Mouse (Mus musculus) olfactory bulb, adult 2 months (tissue): ENCODE results near the gene Pcbd2. TPM values are rescaled to one million over a fixed set of nuclear protein-coding genes. Genes with fewer than 3 reads are reported as not detected.

Experiments
- H3K27ac ChIP-seq: fragments of 200-500 bp; 2 replicates; pipeline ENCODE4 v1.5.1; 2012; ENCODE audit warnings: low read depth, low read length; ENCODE audit not compliant: insufficient read depth
- H3K4me1 ChIP-seq: fragments of 200-500 bp; 2 replicates; pipeline ENCODE4 v1.6.1; 2012; ENCODE audit warnings: low read length; ENCODE audit not compliant: control insufficient read depth, insufficient read depth
- H3K4me3 ChIP-seq: fragments of 200-500 bp; 2 replicates; pipeline ENCODE4 v1.5.1; 2012; ENCODE audit warnings: mild to moderate bottlenecking, low read depth, low read length, moderate library complexity; ENCODE audit not compliant: insufficient read depth
- CTCF ChIP-seq: fragments of 200-500 bp; IDR thresholded peaks from 2 replicates; pipeline ENCODE4 v1.5.1; 2012; ENCODE audit warnings: low read depth, mild to moderate bottlenecking, low read length, moderate library complexity; ENCODE audit not compliant: insufficient read depth
- POLR2A ChIP-seq: fragments of 200-500 bp; IDR thresholded peaks from 2 replicates; pipeline ENCODE4 v1.6.1; 2012; ENCODE audit warnings: mild to moderate bottlenecking, low read depth, low read length, moderate library complexity; ENCODE audit not compliant: insufficient read depth
- WGBS: fragments of 180-500 bp; shearing (Covaris S2); methylation state at CpG from one replicate; pipeline ENCODE4 v1.1.7; 2018; 5-methylcytosine and 5-hydroxymethylcytosine counted together
- polyA plus RNA-seq: library from polyadenylated mRNA; stranded (reverse); fragments of >200 nt; gene quantifications from 2 replicates; pipeline ENCODE4 v1.2.4, GENCODE M21; 2012; ENCODE audit warnings: low replicate concordance; ENCODE audit not compliant: missing spikeins, insufficient read depth, insufficient read length

Pcbd2 gene
- polyA plus RNA-seq, 1 experiment: not detected

- Histone ChIP-seq H3K4me3 (no peak overlapping the region), H3K27ac (no peak overlapping the region), H3K4me1 (no peaks in the 10 kb centered on the region)
- TF ChIP-seq CTCF (no peak), POLR2A (no peak)
- WGBS: 92% methylated on average over 7 of the region's 7 CpGs
These were observed 47.2 kb downstream of the Pcbd2 start for GRCm38 (mm10) chr13:55774352-55774751.

DNA sequence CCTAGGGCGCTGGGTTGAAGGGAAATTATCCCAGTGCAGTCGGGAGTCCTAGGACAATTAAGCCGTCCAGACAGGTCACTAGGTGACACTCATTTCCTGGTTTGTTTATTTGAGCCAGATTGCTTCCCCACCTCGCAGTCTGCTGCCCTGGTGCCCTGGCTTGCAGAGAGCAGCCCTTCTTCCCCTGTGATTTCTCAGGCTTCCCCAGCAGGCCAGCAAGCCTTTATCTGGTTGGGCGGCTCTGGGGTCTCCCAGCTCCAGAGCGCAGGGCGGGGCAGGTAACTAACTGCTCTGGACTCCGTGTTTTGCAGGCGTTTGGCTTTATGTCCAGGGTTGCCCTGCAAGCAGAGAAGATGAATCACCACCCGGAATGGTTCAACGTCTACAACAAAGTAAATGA is 47.9 kb downstream of the Pcbd2 start:
- no peak overlapping the region for H3K27ac ChIP-seq
- no peak overlapping the region for H3K4me3 ChIP-seq
- TF ChIP-seq CTCF: no peak
- TF ChIP-seq POLR2A: no peak
- no peaks in the 10 kb centered on the region for H3K4me1 ChIP-seq
- WGBS: 79% methylated on average over 11 of the region's 11 CpGs

DNA sequence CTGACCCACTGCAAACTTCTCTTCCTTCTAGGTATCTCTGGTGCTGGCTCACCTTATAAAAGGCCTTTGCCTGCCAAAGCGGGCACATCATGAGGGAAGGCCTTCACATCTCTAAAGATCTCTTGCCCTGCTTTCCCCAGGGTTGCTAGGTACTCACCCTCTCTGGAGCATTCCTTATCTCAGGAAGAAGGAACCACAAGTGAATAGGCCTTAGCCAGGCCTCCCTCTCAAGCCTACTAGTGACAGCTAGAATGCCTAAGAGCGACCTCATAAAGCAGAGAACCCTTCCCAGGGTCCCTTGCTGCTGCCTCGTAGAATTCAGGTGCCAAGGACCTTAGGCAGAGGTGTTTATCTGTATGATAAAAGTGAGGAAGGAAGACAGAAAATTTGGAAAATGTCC is 57.1 kb downstream of the Pcbd2 start, which contains the start of gene Catsper3:
TSS of gene Catsper3 (plus strand) at position 301 of the 400 bp plus-strand sequence.
- WGBS: 84% methylated on average over 3 of the region's 3 CpGs
- no peak for TF ChIP-seq CTCF
- no peak for TF ChIP-seq POLR2A

DNA sequence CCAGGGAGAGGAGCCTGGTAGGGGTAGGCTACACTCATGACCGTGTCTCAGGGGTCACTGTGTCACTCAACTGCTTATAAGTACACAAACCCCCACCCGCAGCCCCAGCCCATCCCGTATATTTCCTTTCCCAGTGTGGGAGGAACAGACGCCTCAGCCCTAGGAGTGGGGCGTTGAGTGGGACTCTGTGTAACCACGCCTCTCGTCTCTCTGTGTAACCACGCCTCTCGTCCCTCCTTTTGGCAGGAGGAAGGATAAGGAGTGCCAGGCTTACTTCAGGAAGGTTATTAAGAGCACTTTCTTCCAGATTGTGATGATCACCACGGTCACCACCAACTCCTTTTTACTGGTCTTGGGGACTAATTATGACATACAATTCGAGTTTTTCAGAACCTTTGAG is 59.0 kb downstream of the Pcbd2 start:
- TF ChIP-seq CTCF (no peak), POLR2A (no peak)
- 78% methylated on average over 11 of the region's 11 CpGs for WGBS

More for the DNA sequence above, 57.1 kb downstream of the Pcbd2 start, which contains the start of gene Catsper3:
- Histone ChIP-seq H3K4me1 (no peaks in the 10 kb centered on the region), H3K27ac (no peak within 1 kb of the TSS), H3K4me3 (no peak within 1 kb of the TSS)

DNA sequence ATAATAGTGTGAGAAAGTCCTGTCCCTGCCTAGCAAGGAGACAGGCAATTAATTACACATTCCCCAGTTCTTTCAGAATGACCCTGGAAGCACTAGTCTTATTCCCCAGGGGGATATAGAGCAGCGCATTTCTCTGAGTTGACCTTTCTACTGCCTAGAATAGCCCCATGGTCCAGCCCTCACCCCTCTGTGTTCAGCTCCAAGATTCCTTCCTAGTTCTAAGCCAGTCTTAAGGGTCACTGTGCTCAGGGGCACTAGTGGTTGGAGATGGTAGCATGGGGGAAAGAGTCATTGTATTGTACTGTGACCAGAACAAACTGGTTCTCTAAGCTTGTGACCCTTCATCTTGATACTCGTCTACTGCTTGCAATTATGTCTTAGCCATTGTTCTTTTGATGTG is 74.1 kb downstream of the Pcbd2 start:
- Histone ChIP-seq H3K4me3 (no peak overlapping the region), H3K4me1 (no peaks in the 10 kb centered on the region), H3K27ac (no peak overlapping the region)
- WGBS: 70% methylated on average over 2 of the region's 2 CpGs
- no peak for TF ChIP-seq CTCF
- no peak for TF ChIP-seq POLR2A

More for the DNA sequence above, 59.0 kb downstream of the Pcbd2 start:
- no peak overlapping the region for H3K27ac ChIP-seq
- H3K4me1 ChIP-seq: no peaks in the 10 kb centered on the region
- no peak overlapping the region for H3K4me3 ChIP-seq

- no peak for TF ChIP-seq POLR2A
- TF ChIP-seq CTCF: no peak
- no peak overlapping the region for H3K4me3 ChIP-seq
- WGBS: 96% methylated on average over 1 of the region's 1 CpGs
- H3K27ac ChIP-seq: no peak overlapping the region
- no peaks in the 10 kb centered on the region for H3K4me1 ChIP-seq
These were observed 76.8 kb downstream of the Pcbd2 start for GRCm38 (mm10) chr13:55803973-55804372.

- 90% methylated on average over 7 of the region's 7 CpGs for WGBS
- TF ChIP-seq POLR2A: no peak
- no peak for TF ChIP-seq CTCF
- H3K27ac ChIP-seq: no peak overlapping the region
- H3K4me1 ChIP-seq: 0 out of 2 replicates have a peak, but pooled peaks cover 2% of the 10 kb centered on the region
- H3K4me3 ChIP-seq: no peak overlapping the region
These were observed 82.0 kb downstream of the Pcbd2 start for GRCm38 (mm10) chr13:55809041-55809623.

GRCm38 (mm10) chr13:55809707-55810106 is 82.5 kb downstream of the Pcbd2 start:
- TF ChIP-seq CTCF: no peak
- TF ChIP-seq POLR2A: no peak
- WGBS: 96% methylated on average over 10 of the region's 10 CpGs
- Histone ChIP-seq H3K4me3 (no peak overlapping the region), H3K27ac (no peak overlapping the region), H3K4me1 (0 out of 2 replicates have a peak, but pooled peaks cover 2% of the 10 kb centered on the region)

GRCm38 (mm10) chr13:55810947-55811346 is 83.8 kb downstream of the Pcbd2 start:
- H3K4me1 ChIP-seq: 0 out of 2 replicates have a peak, but pooled peaks cover 2% of the 10 kb centered on the region
- no peak overlapping the region for H3K27ac ChIP-seq
- no peak overlapping the region for H3K4me3 ChIP-seq
- WGBS: 64% methylated on average over 5 of the region's 5 CpGs
- TF ChIP-seq CTCF (no peak), POLR2A (no peak)
